Mouse (Mus musculus) 3T3-L1 (cell line): ENCODE results near the gene Scn1b.

Experiments
- DNase-seq: peaks from one replicate; pipeline ENCODE4 v3.0.0-alpha.2; 2015; ENCODE audit warnings: low read depth, low spot score

The Scn1b gene

DNA sequence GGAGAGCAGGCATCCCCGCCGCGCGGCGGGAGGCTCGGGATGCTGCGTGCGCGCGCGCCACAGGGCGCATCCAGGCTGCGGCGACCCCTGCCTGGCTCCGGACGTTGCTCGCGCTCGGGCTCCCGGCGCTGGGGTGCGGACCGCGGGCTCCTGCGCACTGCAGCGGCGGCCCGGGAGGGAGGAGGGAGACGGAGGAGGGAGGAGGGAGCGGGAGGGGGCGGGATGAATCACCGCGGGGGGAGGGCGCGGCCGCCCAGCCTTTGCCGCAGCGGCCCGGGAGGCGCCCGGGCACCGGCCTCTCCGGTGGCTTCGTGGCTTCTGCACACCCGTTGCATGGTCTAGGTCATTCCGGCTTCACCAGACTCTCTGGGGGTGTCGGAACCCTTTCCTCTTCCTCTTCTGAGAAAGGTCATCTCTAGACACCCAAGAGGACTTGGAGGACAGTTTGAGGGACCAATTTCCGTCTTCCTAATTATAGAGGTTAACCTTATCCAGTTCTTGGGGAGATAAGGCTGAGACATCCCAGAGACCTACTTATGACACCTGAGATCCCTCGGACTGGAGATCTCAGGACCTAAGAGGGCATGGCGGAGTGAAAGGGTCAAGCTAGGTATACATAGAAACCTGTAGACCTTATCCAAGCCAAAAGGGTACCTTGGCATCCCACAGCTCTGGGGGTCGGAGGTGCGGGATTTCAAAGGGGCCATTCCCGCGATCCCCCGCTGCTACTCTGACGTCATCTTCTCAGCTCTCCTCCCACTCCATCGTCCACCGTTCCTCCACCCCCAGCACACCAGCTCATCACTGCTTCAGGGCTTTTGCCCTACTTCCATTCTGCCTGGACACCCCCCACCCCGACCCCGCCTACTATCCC lies at the start of gene Scn1b:
Scn1b (minus strand) TSS at position 153 of the 874 bp plus-strand sequence.
- no peak for DNase-seq

DNA sequence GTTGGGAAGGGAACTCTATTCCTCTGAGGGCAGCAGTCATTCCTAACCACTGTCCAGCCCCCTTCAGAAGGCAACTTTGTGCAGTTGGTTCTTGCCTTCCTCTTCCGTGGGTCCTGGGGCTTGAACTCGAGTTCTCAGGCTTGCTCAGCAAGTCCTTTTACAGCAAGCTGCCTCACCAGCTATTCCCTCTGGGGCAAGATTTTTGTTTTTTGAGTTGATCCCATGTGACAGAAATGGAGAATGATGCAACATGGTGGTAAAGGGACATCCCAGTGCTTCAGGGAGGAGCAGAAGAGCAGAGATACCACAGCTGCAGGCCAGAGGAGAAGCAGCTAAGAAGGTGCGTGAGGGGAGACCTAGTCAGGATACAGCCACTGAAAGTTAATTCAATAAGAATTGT lies 48.3 kb upstream of the Scn1b start:
- peak; percentile 15 for DNase-seq

DNA sequence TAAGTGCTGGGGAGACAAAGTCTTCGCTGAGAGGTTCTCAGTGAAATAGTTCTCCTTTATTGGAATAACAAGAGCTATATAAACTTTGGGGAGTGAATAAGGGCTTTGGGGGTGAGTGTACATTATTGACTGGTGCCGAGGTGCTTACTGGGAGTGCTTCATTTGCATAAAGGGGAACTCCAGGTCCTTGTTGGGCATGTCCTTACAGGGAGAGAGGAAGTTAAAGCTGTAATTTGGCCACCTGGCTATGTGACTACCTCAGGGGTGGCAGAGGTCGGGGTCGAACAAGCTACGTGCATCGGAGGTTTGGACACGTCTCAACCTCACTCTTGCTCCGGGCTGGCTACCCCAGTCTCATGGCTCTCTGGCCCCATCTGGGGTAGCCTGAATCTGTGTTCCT lies 47.7 kb upstream of the Scn1b start:
- DNase-seq = no peak

DNA sequence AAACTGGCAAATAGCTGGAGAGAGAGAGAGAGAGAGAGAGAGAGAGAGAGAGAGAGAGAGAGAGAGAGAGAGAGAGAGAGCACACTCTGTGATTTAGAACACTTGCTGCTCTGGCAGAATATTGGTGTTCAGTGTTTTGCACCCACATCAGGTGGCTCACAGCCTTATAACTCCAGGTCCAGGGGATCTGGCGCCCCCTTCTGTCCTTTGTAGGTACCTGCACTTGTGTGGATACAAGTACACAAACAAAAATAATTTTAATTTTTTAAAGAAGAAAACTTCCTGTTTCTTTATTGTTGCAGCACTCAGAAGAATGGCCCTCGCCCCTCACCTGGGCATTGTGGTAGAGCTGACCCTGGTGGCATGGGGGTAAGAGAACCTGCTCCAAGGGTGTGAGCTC lies 45.4 kb upstream of the Scn1b start:
- peak; percentile 63 for DNase-seq

DNA sequence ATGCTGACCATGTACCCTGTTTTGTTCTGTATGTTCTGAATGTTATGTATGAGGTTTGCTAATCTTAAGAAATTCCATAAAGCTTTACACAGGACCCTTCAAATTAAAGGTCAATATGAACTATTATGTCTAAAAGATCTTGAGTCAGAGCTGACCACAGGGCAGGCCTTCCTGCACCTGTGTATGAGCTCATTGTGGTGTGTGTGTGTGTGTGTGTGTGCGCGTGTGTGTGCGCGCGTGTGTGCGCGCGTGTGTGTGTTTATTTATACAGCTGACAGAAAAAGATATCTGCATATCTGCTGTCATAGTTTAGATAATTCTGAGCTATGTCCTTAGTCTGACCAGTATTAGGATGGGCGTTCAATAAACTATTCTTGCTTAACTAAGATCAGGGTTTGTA lies 43.7 kb upstream of the Scn1b start:
- no peak for DNase-seq

DNA sequence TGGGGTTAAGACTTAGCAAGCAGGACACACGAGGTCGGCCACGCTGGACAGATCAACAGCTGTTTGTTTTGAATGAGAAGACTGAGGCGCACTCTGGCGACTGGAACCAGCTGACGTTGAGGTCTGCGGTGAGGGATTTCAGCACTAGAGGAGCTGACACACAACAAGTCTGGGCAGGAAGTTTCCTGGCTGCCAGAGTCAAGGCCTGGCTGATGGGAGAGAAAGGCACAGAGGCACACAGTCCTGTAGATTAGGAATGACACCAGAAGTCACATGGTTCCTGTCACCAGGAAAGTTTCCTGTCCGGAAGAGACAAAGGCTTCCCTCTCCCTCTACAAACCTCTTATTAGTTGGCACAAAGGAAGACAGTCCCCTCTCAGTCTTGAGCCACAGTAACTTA lies 41.6 kb upstream of the Scn1b start:
- DNase-seq = no peak

DNA sequence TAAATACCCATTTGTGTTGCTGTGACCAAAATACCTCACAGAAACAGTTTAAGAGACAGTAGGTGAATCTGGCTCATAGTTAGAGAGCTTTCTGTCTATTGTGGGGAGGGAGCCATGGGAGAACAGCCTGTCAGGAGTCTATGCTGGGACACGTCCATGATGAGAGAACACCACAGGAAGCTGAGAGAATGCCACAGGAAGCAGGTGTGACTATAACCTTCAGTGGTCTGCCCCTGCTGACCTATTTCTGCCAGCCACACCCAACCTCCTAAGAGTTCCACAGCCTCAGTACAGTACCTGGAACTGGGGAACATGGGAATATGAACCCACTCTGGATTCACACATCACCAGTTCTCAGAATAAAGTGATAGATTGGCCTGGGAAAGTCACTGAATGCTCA lies 37.9 kb upstream of the Scn1b start:
- DNase-seq = no peak

DNA sequence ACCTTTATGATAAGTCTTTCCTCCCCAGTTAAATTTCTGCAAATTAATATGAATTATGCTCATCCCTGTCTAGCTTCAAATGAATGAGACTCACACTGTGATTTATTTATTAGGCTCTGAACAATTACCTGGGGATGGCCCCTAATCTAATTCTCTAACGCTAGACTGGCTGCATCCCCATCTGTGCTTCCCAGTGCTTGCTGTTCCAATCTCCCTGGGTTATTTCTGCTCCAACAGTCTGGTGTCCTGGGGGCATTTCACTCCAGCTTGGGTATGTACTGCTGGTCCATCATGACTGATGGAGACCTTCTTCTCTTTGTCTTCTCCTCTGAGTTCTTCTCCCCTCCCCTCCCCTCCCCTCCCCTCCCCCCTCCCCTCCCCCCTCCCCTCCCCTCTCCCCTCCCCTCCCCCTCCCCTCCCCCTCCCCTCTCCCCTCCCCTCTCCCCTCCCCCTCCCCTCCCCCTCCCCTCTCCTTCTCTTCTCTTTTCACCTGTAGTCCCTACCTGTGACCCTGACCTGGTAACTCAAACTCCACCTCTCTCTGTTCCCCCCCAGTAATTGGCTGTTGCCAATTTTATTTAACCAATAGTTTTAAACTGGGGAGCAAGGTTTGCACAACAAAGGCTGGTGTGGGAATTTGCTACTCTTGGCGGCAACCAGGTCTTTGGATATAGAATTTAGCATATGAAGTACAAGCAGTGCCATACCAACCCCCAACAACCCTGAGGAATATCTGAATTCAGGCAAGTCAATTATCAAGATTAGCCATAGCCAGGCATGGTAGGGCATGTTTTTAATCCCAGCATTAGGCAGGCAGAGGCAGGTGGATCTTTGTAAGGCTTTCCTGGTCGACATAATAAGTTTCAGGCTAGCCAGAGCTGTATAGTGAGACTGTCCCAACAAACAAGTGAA lies 37.1 kb upstream of the Scn1b start:
- no peak for DNase-seq

DNA sequence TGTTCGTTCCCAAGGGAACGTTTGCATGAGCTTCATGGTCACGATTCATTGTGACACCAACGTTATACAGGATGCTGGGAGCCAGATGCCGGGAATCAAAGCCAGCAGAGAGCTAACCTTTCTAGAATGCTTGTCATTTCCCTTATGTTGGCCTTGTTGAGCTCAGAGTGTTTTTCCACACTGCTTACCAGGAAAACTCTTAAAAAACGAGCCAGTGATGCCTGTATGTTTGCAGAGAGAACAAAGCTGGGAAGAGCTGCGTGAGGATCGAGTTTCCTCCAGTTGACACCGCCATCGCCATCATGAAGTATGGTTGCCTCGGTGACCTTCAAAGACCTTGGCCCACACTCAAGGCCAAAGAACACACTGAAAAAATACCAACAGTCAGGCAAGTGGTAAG lies 35.5 kb upstream of the Scn1b start:
- no peak for DNase-seq

DNA sequence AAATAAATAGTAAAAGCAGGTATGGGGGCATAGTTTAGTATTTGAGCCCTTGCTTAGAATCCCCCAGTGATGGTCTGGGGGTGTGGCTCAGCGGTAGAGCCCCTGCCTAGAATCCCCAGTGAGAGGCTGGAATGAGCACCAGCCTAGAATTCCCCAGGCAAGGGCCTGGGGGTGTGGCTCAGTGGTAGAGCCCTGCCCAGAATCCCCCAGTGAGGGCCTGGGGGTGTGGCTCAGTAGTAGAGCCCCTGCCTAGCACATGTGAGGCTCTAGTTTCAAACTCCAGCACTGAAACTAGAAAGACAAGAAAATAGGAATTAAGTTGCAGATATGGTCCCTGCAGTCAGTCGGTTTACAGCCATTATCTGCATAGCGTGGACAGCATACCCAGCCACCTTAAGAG lies 35.0 kb upstream of the Scn1b start:
- DNase-seq = no peak

DNA sequence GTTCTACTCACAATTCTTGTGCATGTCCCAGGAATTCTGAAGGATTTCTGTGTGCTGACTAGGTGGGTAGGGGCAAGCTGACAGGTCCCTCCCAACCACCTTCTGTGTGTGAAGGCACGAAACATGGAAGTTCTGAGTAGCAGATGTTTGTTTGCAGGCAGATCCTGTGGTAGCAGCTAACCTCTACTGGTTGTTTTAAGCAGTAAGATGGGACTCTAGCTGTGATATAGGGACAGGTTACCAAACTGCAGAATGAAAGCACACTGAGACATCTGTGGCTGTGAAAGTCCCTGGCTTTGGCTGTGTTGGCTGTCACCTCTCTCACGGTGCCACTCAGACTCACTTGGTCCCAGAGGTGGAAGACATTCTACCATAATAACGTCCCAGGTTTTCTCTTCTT lies 34.4 kb upstream of the Scn1b start:
- DNase-seq = no peak

DNA sequence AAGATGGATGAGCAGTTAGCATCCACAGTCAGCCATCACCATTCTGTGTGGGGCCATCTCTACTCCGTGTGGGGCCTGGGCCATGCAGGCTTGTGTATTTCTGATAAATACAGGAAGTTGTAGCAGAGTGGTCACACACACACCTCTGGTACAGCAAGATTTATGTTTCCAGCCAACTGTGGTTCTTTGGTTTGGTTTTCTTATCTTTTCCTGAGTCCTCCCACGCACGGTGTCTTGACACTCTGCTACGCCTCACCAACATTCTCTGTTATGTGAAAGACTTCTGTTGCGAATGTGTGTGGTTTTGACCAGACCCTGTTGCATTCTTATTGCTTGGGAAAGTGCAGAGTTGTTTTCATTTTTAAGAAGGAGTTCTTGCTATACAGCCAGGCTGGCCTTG lies 34.0 kb upstream of the Scn1b start:
- DNase-seq = peak; percentile 7

DNA sequence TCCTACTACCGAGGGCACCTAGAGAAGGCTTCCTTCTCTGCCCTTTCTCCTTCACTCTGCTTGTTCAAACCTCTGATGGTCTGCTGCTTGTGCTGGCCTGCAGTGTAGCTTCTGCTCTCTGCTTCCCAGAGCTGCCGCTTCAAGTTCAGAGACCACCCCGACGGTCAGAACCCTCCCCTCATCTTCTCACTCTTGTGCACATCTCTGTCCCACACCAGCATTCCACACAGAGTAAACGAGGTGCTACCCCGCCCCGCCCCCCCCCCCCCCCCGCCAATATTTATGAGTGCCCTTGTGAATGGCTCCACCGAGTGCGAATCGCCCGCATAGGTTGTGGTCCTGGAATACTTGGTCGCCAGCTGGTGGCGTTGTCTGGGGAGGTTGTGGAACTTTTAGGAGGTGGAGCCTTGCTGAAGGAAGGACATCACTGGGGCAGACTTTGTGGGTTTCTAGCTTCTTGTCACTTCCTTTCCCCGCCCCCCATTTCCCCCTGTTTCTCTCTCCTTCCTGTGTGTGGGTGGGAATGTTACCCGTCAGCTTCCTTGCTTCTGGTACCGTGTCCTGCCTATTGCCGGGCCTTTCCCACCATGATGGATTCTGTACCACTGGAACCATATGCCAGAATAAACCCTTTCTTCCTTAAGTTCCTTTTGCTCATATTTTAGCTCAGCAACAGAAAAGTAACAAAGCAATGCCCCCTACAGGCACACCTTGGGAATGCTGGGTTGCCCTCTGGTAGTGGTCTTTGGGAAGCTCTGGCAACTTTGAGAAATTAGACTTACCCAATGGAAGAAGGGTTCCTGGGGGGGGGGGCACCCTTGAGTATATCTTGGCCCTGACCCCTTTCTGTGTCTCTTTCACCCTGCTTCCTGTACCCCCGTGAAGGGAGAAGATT lies 29.5 kb upstream of the Scn1b start:
- DNase-seq = peak; percentile 24

DNA sequence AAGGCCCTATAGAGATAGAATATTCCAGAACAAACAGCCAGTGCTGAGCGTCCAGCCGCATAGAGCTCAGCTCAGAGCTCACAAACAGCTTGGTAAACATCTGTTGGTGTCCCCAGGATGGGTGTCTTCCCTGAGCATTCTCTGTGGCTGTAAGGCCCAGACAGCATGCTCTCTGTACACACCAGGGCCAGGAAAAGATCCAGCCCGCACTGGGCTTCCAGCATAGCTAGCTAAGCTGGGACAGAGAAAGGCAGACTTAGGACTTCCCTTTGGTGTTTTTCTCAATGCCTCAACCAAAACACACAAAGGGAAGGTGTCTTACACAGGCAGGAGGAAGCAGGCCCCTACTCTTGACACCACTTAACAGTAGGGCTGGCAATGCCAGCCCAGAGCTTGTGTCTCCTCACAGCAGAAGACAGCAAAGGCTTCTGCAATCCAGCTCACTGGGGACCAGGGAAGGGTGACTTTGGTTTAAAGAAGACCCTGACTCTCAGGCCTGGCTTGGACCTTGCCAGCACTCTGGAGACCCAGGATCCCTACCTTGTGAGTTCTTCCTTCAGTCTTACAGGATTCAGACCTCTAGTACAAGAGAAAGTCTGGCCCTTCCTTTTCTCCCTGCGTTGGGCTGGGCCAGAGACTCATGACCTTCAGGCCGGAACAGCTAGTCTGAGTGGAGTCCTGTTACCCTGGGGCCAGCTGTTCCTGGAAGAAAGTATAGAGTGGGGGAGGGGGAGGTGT lies 28.7 kb upstream of the Scn1b start, which contains the start of gene Gramd1a:
Gramd1a (minus strand) TSS at position 601 of the 738 bp plus-strand sequence.
- peak; percentile 17 for DNase-seq

DNA sequence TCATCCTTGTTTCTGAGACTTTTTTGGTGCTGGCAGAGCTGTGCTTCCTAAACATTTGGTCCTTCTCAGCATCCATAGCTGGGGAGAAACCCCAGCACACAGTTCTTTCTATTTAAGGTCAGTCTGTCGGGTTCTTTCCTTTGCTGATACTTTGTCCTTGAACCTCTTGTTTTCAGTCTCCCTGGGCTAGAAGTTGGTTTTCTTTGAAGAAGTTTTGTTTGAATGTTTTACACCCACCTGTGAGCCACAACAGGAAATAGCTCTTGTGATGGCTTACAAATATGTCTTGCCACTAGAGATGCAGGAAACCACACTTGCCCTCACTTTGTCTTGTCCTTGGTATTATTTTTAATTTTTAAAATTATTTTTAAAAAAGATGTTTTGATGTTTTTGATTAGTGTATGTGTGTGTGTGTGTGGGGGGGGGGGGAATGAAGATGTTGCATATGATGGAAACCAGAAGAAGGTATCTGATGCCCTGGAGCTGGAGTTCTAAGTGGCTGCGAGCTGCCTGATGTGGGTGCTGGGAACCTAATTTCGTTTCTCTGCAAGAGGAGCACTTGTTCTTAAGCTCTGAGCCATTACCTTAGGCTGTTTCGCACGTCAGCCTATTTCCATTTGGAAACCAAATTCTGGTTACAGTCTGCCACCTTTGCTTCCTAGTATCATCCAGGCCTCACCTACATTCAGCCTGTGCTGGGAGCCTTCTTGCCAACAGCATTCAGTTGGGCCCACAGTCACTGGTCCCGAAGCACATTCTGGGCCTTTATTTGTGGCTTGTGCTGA lies 26.9 kb upstream of the Scn1b start:
- DNase-seq = no peak

DNA sequence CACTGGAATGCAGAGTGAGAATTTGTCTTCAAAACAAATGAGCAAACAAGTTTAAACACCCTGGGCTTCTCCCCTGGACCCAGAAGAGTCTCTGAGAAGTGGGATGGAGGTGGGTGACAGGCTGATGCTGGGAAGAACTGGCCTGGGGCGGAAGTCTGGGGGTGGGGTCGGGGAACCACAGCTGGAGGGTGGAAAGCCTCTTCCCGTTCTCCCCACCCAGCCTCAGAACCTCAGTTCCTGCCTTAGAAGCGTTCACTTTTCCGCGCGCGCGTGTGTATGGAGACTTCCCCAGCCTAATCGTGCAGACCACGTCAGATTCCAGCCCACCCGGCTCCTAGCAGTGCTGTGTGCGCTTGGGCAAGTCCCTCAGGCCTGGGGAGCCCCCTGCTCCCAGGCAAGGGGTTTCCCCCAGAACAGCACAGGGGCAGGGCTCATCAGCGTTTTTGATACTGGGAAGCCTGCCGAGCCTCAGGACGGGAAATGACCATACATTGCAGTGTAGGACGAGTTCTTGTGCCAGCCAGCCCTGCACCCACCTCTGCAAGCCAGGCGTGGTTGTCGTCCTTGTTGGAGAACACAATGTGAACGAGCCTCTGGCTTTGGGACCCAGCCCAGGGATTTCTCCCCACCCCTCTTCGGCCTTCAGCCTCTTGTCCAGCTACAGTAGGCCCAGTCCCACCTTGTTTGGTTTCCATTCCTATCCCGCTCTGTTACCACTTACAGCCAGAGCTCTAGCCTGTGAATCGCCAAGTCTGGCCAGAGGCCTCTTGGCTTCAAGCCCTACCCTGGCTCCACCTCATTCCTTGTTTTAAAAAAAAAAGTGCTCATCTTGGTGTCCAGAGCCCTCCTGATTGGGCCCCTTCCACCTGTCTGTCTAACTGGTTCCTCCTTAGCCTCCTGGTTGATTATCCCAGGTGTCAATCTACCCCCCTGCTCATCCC lies 24.8 kb upstream of the Scn1b start:
- DNase-seq = peak; percentile 81

DNA sequence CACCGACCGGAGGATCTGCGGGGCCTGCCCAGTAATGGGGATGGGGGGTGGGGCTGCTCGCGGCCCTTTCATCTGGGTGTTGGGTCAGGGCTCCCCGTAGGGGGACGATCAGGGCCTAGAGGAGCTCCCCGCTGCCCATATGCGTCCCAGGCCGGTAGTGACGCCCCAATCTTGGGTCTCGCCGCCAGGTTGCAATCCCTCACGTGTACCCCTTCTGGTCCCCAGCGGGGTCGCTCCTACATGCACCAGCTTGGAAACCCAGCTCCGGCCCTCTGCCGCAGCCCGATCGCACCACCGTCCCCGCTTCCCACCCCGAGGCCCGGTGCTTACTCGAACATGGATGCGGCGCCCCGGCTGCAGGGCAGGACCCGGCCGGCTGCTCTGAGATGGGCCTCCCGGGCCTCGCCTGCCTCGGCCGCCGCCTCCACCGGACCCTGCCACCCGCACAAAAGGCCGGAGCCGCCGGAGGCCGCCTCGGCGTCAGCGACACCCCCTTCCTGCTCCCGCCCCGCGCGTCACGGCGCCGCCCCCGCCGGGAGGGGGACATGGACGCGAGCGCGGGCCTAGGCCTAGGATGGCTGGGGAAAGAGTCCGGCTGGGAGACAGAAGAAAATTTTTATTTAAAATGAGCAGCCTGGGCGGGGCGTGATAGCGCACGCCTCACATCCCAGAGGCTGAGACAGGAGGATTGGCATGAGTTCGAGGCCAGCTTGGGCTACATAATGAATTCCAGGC lies 23.9 kb upstream of the Scn1b start:
- peak; percentile 83 for DNase-seq
